Mouse (Mus musculus): ENCODE results near the gene Ghitm.
A peak's percentile ranks its signal among the peaks of the same experiment; 100 is the strongest.

Gene Ghitm

GRCm38 (mm10) chr14:37104747-37105146 is 30.3 kb downstream of the Ghitm start:
- DNase-seq (ENCODE audit: extremely low read depth, insufficient read length, low spot score): no peak

GRCm38 (mm10) chr14:37102484-37102883 is 32.6 kb downstream of the Ghitm start:
- DNase-seq (ENCODE audit: extremely low read depth, insufficient read length, low spot score): no peak

GRCm38 (mm10) chr14:37101531-37101930 is 33.5 kb downstream of the Ghitm start:
- DNase-seq (ENCODE audit: extremely low read depth, insufficient read length, low spot score): no peak

GRCm38 (mm10) chr14:37097956-37098530 is 37.0 kb downstream of the Ghitm start, which contains the start of gene Cdhr1:
Gene Cdhr1, minus strand, starts transcription at chr14:37098347.
- DNase-seq (ENCODE audit: extremely low read depth, insufficient read length, low spot score): peak; percentile 4

- no peak for DNase-seq (ENCODE audit: extremely low read depth, insufficient read length, low spot score)
These were observed 39.5 kb downstream of the Ghitm start for GRCm38 (mm10) chr14:37095556-37095955.

- DNase-seq (ENCODE audit: extremely low read depth, insufficient read length, low spot score): no peak
These were observed 40.6 kb downstream of the Ghitm start for GRCm38 (mm10) chr14:37094436-37094835.

GRCm38 (mm10) chr14:37083755-37084154 is 51.3 kb downstream of the Ghitm start:
- DNase-seq (ENCODE audit: extremely low read depth, insufficient read length, low spot score): no peak

- no peak for DNase-seq (ENCODE audit: extremely low read depth, insufficient read length, low spot score)
These were observed 54.3 kb downstream of the Ghitm start for GRCm38 (mm10) chr14:37080724-37081123.
